ENCODE assay signal across 12 mouse cellular contexts in genomic region chr6:32512010-32512409, GRCm38 (mm10).
DNase-seq lines count a peak whose midpoint lies in the region; ATAC-seq and TF ChIP-seq lines count a peak whose summit lies in the region.
"Had no signal": no experiment of that assay in that cellular context is flagged by ENCODE, and none has a peak within 500 bp of the region (broad histone marks: within the 10 kb centered on the region; RNA-seq: fewer than 3 reads in every experiment).

No protein-coding gene starts in this region.

- peak overlapping the region; percentile 11 for H3K27ac ChIP-seq in layer of hippocampus, adult 2 months
- peak overlapping the region; percentile 76 for H3K27ac ChIP-seq in heart, embryonic 12.5 days (ENCODE audit: poor library complexity, severe bottlenecking)
- H3K27ac ChIP-seq in midbrain, embryonic 16.5 days (ENCODE audit: low read length): no peak overlapping the region
- no peak overlapping the region for H3K27ac ChIP-seq in midbrain, embryonic 11.5 days (ENCODE audit: low read depth, low read length)
- H3K27ac ChIP-seq: embryonic facial prominence, embryonic 10.5 days; forebrain, embryonic 12.5 days; midbrain, embryonic 12.5 days had no signal

- H3K4me2 ChIP-seq in heart, embryonic 12.5 days: no peak overlapping the region
- no peak overlapping the region for H3K4me2 ChIP-seq in midbrain, embryonic 16.5 days (ENCODE audit: low read length)
- H3K4me2 ChIP-seq in midbrain, embryonic 11.5 days: no peak overlapping the region
- H3K4me2 ChIP-seq: forebrain, embryonic 12.5 days; midbrain, embryonic 12.5 days had no signal

- H3K27me3 ChIP-seq in heart, embryonic 12.5 days (replicated peaks): no peaks in the 10 kb centered on the region
- H3K27me3 ChIP-seq in midbrain, embryonic 16.5 days (ENCODE audit: control insufficient read depth, insufficient read depth, low read depth, low read length): no peaks in the 10 kb centered on the region
- no peaks in the 10 kb centered on the region for H3K27me3 ChIP-seq in midbrain, embryonic 11.5 days (ENCODE audit: control insufficient read depth, insufficient read depth, low read length)
- H3K27me3 ChIP-seq: forebrain, embryonic 12.5 days; midbrain, embryonic 12.5 days had no signal

- WGBS in heart, embryonic 12.5 days: 26% methylated on average over 1 of the region's 1 CpGs
- 88% methylated on average over 1 of the region's 1 CpGs for WGBS in midbrain, embryonic 16.5 days
- WGBS in midbrain, embryonic 11.5 days: 79% methylated on average over 1 of the region's 1 CpGs

- H3K9me3 ChIP-seq in heart, embryonic 12.5 days (replicated peaks): no peaks in the 10 kb centered on the region
- no peaks in the 10 kb centered on the region for H3K9me3 ChIP-seq in midbrain, embryonic 16.5 days (replicated peaks; ENCODE audit: control insufficient read depth, low read length, poor library complexity, severe bottlenecking)
- no peaks in the 10 kb centered on the region for H3K9me3 ChIP-seq in midbrain, embryonic 11.5 days (ENCODE audit: control insufficient read depth, low read length)
- H3K9me3 ChIP-seq: embryonic facial prominence, embryonic 10.5 days; forebrain, embryonic 12.5 days; midbrain, embryonic 12.5 days had no signal

- H3K9ac ChIP-seq in heart, embryonic 12.5 days: no peak overlapping the region
- no peak overlapping the region for H3K9ac ChIP-seq in midbrain, embryonic 16.5 days (ENCODE audit: low read depth, low read length)
- no peak overlapping the region for H3K9ac ChIP-seq in midbrain, embryonic 11.5 days (ENCODE audit: low read length)
- H3K9ac ChIP-seq: forebrain, embryonic 12.5 days; midbrain, embryonic 12.5 days had no signal

- no peak overlapping the region for H3K4me3 ChIP-seq in layer of hippocampus, adult 2 months
- H3K4me3 ChIP-seq in heart, embryonic 12.5 days: no peak overlapping the region
- no peak overlapping the region for H3K4me3 ChIP-seq in midbrain, embryonic 16.5 days (ENCODE audit: low read depth, low read length)
- no peak overlapping the region for H3K4me3 ChIP-seq in midbrain, embryonic 11.5 days (ENCODE audit: low read depth, low read length)
- H3K4me3 ChIP-seq: embryonic facial prominence, embryonic 10.5 days; forebrain, embryonic 12.5 days; midbrain, embryonic 12.5 days had no signal

- no peak for DNase-seq in layer of hippocampus, adult 2 months (ENCODE audit: low spot score in 2 of 2)
- no peak for DNase-seq in layer of hippocampus, postnatal 36 days
- DNase-seq in R1 (ENCODE audit: low read depth, low spot score): peak; percentile 16
- no peak for DNase-seq in urinary bladder, postnatal 10 days (ENCODE audit: low spot score)
- DNase-seq in midbrain, embryonic 11.5 days (ENCODE audit: low spot score, missing footprints): no peak
- DNase-seq: thymus, postnatal 14 days had no signal

- peak; percentile 62 for ATAC-seq in heart, embryonic 12.5 days (ENCODE audit: insufficient number of reproducible peaks, low FRiP score)
- ATAC-seq in megakaryocyte, adult 5-6 weeks (ENCODE audit: poor library complexity, severe bottlenecking): peak; percentile 77
- ATAC-seq in midbrain, embryonic 16.5 days: no peak
- no peak for ATAC-seq in midbrain, embryonic 11.5 days (ENCODE audit: low FRiP score)

- no peak for TF ChIP-seq CTCF in layer of hippocampus, adult 2 months (conservative IDR thresholded peaks at IDR 0.05)

- peaks cover 42% of the 10 kb centered on the region for H3K4me1 ChIP-seq in heart, embryonic 12.5 days (replicated peaks)
- peaks cover 3% of the 10 kb centered on the region; the same call in 1 of the 2 replicates for H3K4me1 ChIP-seq in midbrain, embryonic 16.5 days (ENCODE audit: control insufficient read depth, insufficient read depth, low read length)
- no peaks in the 10 kb centered on the region for H3K4me1 ChIP-seq in midbrain, embryonic 11.5 days (ENCODE audit: control insufficient read depth, insufficient read depth, low read length)

- H3K36me3 ChIP-seq in heart, embryonic 12.5 days: peaks cover 11% of the 10 kb centered on the region
- H3K36me3 ChIP-seq in midbrain, embryonic 16.5 days (ENCODE audit: control insufficient read depth, insufficient read depth, low read length): peaks cover 5% of the 10 kb centered on the region
- no peaks in the 10 kb centered on the region for H3K36me3 ChIP-seq in midbrain, embryonic 11.5 days (ENCODE audit: control insufficient read depth, insufficient read depth, low read length)
- H3K36me3 ChIP-seq: embryonic facial prominence, embryonic 10.5 days; forebrain, embryonic 12.5 days; midbrain, embryonic 12.5 days had no signal

Comparison
In these comparisons a context has a peak if more than half of its experiments do, and no peak if none do; other contexts are left out.
1. H3K27ac ChIP-seq: peak in layer of hippocampus, adult 2 months (single experiment) and heart, embryonic 12.5 days (single experiment); none in midbrain, embryonic 16.5 days (single experiment) and midbrain, embryonic 11.5 days (single experiment).
2. ATAC-seq: peak in heart, embryonic 12.5 days (single experiment) and megakaryocyte, adult 5-6 weeks (single experiment); none in midbrain, embryonic 16.5 days (single experiment) and midbrain, embryonic 11.5 days (single experiment).